Mouse (Mus musculus) kidney, embryonic 14.5 days (tissue): ENCODE results near the gene Olfr761. TPM values are rescaled to one million over a fixed set of nuclear protein-coding genes. Genes with fewer than 3 reads are reported as not detected.
"Not testable (repeated sequence)": the region's sequence is repeated elsewhere in the genome, so short reads cannot be mapped to it uniquely, and the experiment has no call there.

Experiments
- ATAC-seq: fragments of 200-750 bp; cut with Nextera tagmentation; 2 replicates; pipeline ENCODE4 v1.8.0; 2017; ENCODE audit warnings: moderate number of reproducible peaks, mild to moderate bottlenecking, moderate TSS enrichment, moderate library complexity; ENCODE audit not compliant: low FRiP score, low TSS enrichment
- H3K27ac ChIP-seq: fragments of 300-500 bp; sonication (generic); 2 replicates; pipeline ENCODE4 v1.5.1; 2014; ENCODE audit warnings: low read depth, mild to moderate bottlenecking, low read length, moderate library complexity, mixed read lengths
- H3K27me3 ChIP-seq: fragments of 300-500 bp; sonication (generic); 2 replicates; pipeline ENCODE4 v1.6.1; 2014; ENCODE audit warnings: mild to moderate bottlenecking, low read length; ENCODE audit not compliant: control insufficient read depth, insufficient read depth
- H3K36me3 ChIP-seq: fragments of 300-500 bp; sonication (generic); 2 replicates; pipeline ENCODE4 v1.6.1; 2014; ENCODE audit warnings: low read length, mixed read lengths; ENCODE audit not compliant: control insufficient read depth, insufficient read depth
- H3K4me1 ChIP-seq: fragments of 300-500 bp; sonication (generic); 2 replicates; pipeline ENCODE4 v1.6.1; 2014; ENCODE audit warnings: low read length, mixed read lengths; ENCODE audit not compliant: control insufficient read depth, insufficient read depth
- H3K4me2 ChIP-seq: fragments of 300-500 bp; sonication (generic); replicated peaks from 2 replicates; pipeline ENCODE4 v1.6.1; 2014; ENCODE audit warnings: low read depth, mild to moderate bottlenecking, low read length
- H3K4me3 ChIP-seq: fragments of 300-500 bp; sonication (generic); 2 replicates; pipeline ENCODE4 v1.5.1; 2014; ENCODE audit warnings: mild to moderate bottlenecking, low read length
- H3K9ac ChIP-seq: fragments of 300-500 bp; sonication (generic); 2 replicates; pipeline ENCODE4 v1.6.1; 2014; ENCODE audit warnings: low read depth, mild to moderate bottlenecking, low read length, moderate library complexity
- H3K9me3 ChIP-seq: fragments of 300-500 bp; sonication (generic); 2 replicates; pipeline ENCODE4 v1.6.1; 2016; ENCODE audit warnings: low read length; ENCODE audit not compliant: control insufficient read depth
- WGBS: fragments of 180-500 bp; shearing (Covaris S2); extraction: QIAGEN DNeasy Blood & Tissue Kit; methylation state at CpG from one replicate; pipeline ENCODE4 v1.1.7; 2014; 5-methylcytosine and 5-hydroxymethylcytosine counted together
- polyA plus RNA-seq: library from polyadenylated mRNA; unstranded; fragments of >200 nt; fragmentation: Nextera tagmentation; extraction: Ambion mirVana; gene quantifications from 2 replicates; pipeline ENCODE4 v1.2.1, GENCODE M21; 2014

Gene Olfr761
- not detected in 2 replicates for polyA plus RNA-seq

- ATAC-seq, result no peak
- 73% methylated on average over 2 of the region's 2 CpGs for WGBS
- no peaks in the 10 kb centered on the region for H3K9me3 ChIP-seq
- H3K4me2 ChIP-seq, result no peak within 1 kb of the TSS
- H3K9ac ChIP-seq, result no peak within 1 kb of the TSS
- H3K27ac ChIP-seq, result no peak within 1 kb of the TSS
- no peak within 1 kb of the TSS for H3K4me3 ChIP-seq
- no peaks in the 10 kb centered on the region for H3K27me3 ChIP-seq
- H3K36me3 ChIP-seq, result no peaks in the 10 kb centered on the region
- no peaks in the 10 kb centered on the region for H3K4me1 ChIP-seq
Observed at GRCm38 (mm10) chr17:37952979-37953378, at the start of gene Olfr761. TSS of gene Olfr761 (minus strand) at chr17:37953079.

GRCm38 (mm10) chr17:37995635-37996307 is 42.9 kb upstream of the Olfr761 start:
- Histone ChIP-seq H3K27me3 (no peaks in the 10 kb centered on the region), H3K4me2 (no peak overlapping the region), H3K4me1 (no peaks in the 10 kb centered on the region), H3K36me3 (no peaks in the 10 kb centered on the region), H3K9me3 (0 out of 2 replicates have a peak, but pooled peaks cover 2% of the 10 kb centered on the region), H3K27ac (no peak overlapping the region), H3K9ac (no peak overlapping the region), H3K4me3 (no peak overlapping the region)
- 68% methylated on average over 10 of the region's 10 CpGs for WGBS
- ATAC-seq, result no peak

- ATAC-seq, result no peak
- Histone ChIP-seq H3K27me3 (no peaks in the 10 kb centered on the region), H3K9me3 (peaks cover under 1% of the 10 kb centered on the region; the same call in 1 of the 2 replicates), H3K4me1 (no peaks in the 10 kb centered on the region), H3K4me2 (no peak overlapping the region), H3K36me3 (no peaks in the 10 kb centered on the region), H3K27ac (no peak overlapping the region), H3K9ac (no peak overlapping the region), H3K4me3 (no peak overlapping the region)
- WGBS, result 55% methylated on average over 3 of the region's 3 CpGs
Observed at GRCm38 (mm10) chr17:37990453-37990961, 37.6 kb upstream of the Olfr761 start.

GRCm38 (mm10) chr17:37973591-37973990 is 20.7 kb upstream of the Olfr761 start:
- Histone ChIP-seq H3K27me3 (no peaks in the 10 kb centered on the region), H3K4me2 (no peak overlapping the region), H3K4me1 (no peaks in the 10 kb centered on the region), H3K36me3 (no peaks in the 10 kb centered on the region), H3K27ac (no peak overlapping the region), H3K4me3 (no peak overlapping the region), H3K9ac (no peak overlapping the region), H3K9me3 (no peaks in the 10 kb centered on the region)
- ATAC-seq, result no peak
- 78% methylated on average over 3 of the region's 3 CpGs for WGBS

- H3K4me1 ChIP-seq, result no peaks in the 10 kb centered on the region
- no peaks in the 10 kb centered on the region for H3K27me3 ChIP-seq
- ATAC-seq, result no peak
- H3K27ac ChIP-seq, result no peak within 1 kb of the TSS
- no peak within 1 kb of the TSS for H3K9ac ChIP-seq
- H3K4me3 ChIP-seq, result no peak within 1 kb of the TSS
- H3K4me2 ChIP-seq, result no peak within 1 kb of the TSS
- no peaks in the 10 kb centered on the region for H3K36me3 ChIP-seq
- no peaks in the 10 kb centered on the region for H3K9me3 ChIP-seq
Observed at GRCm38 (mm10) chr17:37920248-37920647, 32.6 kb downstream of the Olfr761 start, which contains the start of gene Olfr128. TSS of gene Olfr128 (plus strand) at chr17:37920548.

GRCm38 (mm10) chr17:37906821-37907220 is 46.1 kb downstream of the Olfr761 start:
- not testable (repeated sequence) for H3K4me2 ChIP-seq, H3K4me1 ChIP-seq, H3K36me3 ChIP-seq, H3K4me3 ChIP-seq, H3K27me3 ChIP-seq, H3K9me3 ChIP-seq, ATAC-seq, H3K27ac ChIP-seq, H3K9ac ChIP-seq
- 67% methylated on average over 8 of the region's 8 CpGs for WGBS

Other genes starting within 250 kb of the Olfr761 start
- not detected in 2 replicates for gene Olfr120, start 231.3 kb downstream of the Olfr761 start, polyA plus RNA-seq
- not detected in 2 replicates for gene Olfr121, start 204.2 kb downstream of the Olfr761 start, polyA plus RNA-seq
- not detected in 2 replicates for gene Olfr122, start 184.5 kb downstream of the Olfr761 start, polyA plus RNA-seq
- not detected in 2 replicates for gene Olfr123, start 159.6 kb downstream of the Olfr761 start, polyA plus RNA-seq
- gene Olfr124, start 153.2 kb downstream of the Olfr761 start, polyA plus RNA-seq, result not detected in 2 replicates
- gene Olfr125, start 120.1 kb downstream of the Olfr761 start, polyA plus RNA-seq, result not detected in 2 replicates
- not detected in 2 replicates for gene Olfr126, start 105.6 kb downstream of the Olfr761 start, polyA plus RNA-seq
- not detected in 2 replicates for gene Olfr127, start 52.6 kb downstream of the Olfr761 start, polyA plus RNA-seq
- gene Olfr128, start 32.5 kb downstream of the Olfr761 start, polyA plus RNA-seq, result not detected in 2 replicates
- gene Olfr129, start 107.0 kb upstream of the Olfr761 start, polyA plus RNA-seq, result not detected in 2 replicates
- gene Olfr130, start 110.8 kb upstream of the Olfr761 start, polyA plus RNA-seq, result not detected in 2 replicates
- not detected in 2 replicates for gene Olfr131, start 135.6 kb upstream of the Olfr761 start, polyA plus RNA-seq
- gene Olfr132, start 181.4 kb upstream of the Olfr761 start, polyA plus RNA-seq, result not detected in 2 replicates
- not detected in 2 replicates for gene Olfr133, start 192.2 kb upstream of the Olfr761 start, polyA plus RNA-seq
- not detected in 2 replicates for gene Olfr134, start 218.3 kb upstream of the Olfr761 start, polyA plus RNA-seq